Mouse (Mus musculus) forebrain, embryonic 16.5 days (tissue): ENCODE data around the gene Sh2d2a. TPM values are rescaled to one million over a fixed set of nuclear protein-coding genes. Genes with fewer than 3 reads are reported as not detected.
"Not testable (repeated sequence)": the region's sequence is repeated elsewhere in the genome, so short reads cannot be mapped to it uniquely, and the experiment has no call there.

ENCODE experiments used
- ATAC-seq: fragments of 200-750 bp; cut with Nextera tagmentation; 2 replicates; pipeline ENCODE4 v1.8.0; 2017; ENCODE audit warnings: mild to moderate bottlenecking, moderate library complexity
- H3K27ac ChIP-seq: fragments of 300-500 bp; sonication (generic); 2 replicates; pipeline ENCODE4 v1.5.1; 2014; ENCODE audit warnings: low read length, control low read depth
- H3K27me3 ChIP-seq: fragments of 300-500 bp; sonication (generic); replicated peaks from 2 replicates; pipeline ENCODE4 v1.6.1; 2014; ENCODE audit warnings: low read length; ENCODE audit not compliant: control insufficient read depth, insufficient read depth
- H3K36me3 ChIP-seq: fragments of 300-500 bp; sonication (generic); 2 replicates; pipeline ENCODE4 v1.6.1; 2014; ENCODE audit not compliant: control insufficient read depth, insufficient read depth
- H3K4me1 ChIP-seq: fragments of 300-500 bp; sonication (generic); replicated peaks from 2 replicates; pipeline ENCODE4 v1.6.1; 2014; ENCODE audit warnings: low read length; ENCODE audit not compliant: control insufficient read depth, insufficient read depth
- H3K4me2 ChIP-seq: fragments of 300-500 bp; sonication (generic); 2 replicates; pipeline ENCODE4 v1.6.1; 2014; ENCODE audit warnings: mild to moderate bottlenecking, low read length, control low read depth
- H3K4me3 ChIP-seq: fragments of 300-500 bp; sonication (generic); replicated peaks from 2 replicates; pipeline ENCODE4 v1.5.1; 2014; ENCODE audit warnings: mild to moderate bottlenecking, low read length, control low read depth
- H3K9ac ChIP-seq: fragments of 300-500 bp; sonication (generic); replicated peaks from 2 replicates; pipeline ENCODE4 v1.6.1; 2014; ENCODE audit warnings: low read depth, low read length, control low read depth
- H3K9me3 ChIP-seq: fragments of 300-500 bp; sonication (generic); 2 replicates; pipeline ENCODE4 v1.6.1; 2016; ENCODE audit warnings: low read length; ENCODE audit not compliant: control insufficient read depth
- WGBS: fragments of 180-500 bp; shearing (Covaris S2); extraction: QIAGEN DNeasy Blood & Tissue Kit; methylation state at CpG from one replicate; pipeline ENCODE4 v1.1.7; 2014; 5-methylcytosine and 5-hydroxymethylcytosine counted together
- polyA plus RNA-seq: library from polyadenylated mRNA; unstranded; fragments of >200 nt; fragmentation: Nextera tagmentation; extraction: Ambion mirVana; gene quantifications from 2 replicates; pipeline ENCODE4 v1.2.1, GENCODE M21; 2015

The Sh2d2a gene
- polyA plus RNA-seq, 1 experiment from 2014 or later, result not detected

DNA sequence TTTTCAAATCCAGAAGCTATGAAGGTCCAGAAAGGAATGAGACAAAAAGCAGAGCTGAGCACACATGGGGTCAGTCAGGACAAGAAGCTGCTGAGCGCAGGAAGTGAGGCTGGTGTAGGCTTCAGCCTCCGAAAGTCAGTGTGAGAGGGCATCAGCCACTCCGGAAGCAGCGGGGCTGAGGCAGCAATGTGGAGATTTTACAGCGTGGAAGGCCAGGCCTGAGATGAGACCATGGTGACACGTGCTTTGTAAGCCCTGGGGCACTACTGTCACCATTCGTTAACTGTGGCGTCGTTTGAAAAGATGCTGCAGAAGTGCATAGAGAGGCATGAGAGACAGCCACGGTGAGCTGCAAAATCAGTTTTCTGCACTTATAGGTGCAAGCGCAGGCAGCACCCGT lies 28.3 kb upstream of the Sh2d2a start:
- no peaks in the 10 kb centered on the region for H3K9me3 ChIP-seq
- no peak overlapping the region for H3K9ac ChIP-seq
- ATAC-seq, result no peak
- no peak overlapping the region for H3K4me3 ChIP-seq
- no peaks in the 10 kb centered on the region for H3K4me1 ChIP-seq
- no peaks in the 10 kb centered on the region for H3K27me3 ChIP-seq
- no peaks in the 10 kb centered on the region for H3K36me3 ChIP-seq
- no peak overlapping the region for H3K27ac ChIP-seq
- H3K4me2 ChIP-seq, result no peak overlapping the region
- 66% methylated on average over 12 of the region's 12 CpGs for WGBS

DNA sequence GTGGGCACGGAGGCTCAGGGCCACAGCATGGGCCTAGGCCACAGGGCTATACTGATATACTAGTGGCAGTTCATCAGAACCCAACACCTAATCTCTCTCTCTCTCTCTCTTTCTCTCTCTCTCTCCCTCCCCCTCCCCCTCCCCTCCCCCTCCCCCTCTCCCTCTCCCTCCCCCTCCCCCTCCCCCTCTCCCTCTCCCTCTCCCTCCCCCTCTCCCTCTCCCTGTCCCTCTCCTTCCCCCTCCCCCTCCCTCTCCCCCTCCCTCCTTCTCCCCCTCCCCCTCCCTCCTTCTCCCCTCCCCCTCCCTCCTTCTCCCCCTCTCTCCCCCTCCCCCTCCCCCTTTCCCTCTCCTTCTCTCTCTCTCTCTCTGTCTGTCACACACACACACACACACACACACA lies 22.3 kb upstream of the Sh2d2a start, which contains the start of gene Pear1:
Pear1 (minus strand) TSS at position 101 of the 400 bp plus-strand sequence.
- not testable (repeated sequence) for ATAC-seq, H3K4me2 ChIP-seq, H3K4me3 ChIP-seq, H3K9ac ChIP-seq, H3K36me3 ChIP-seq, H3K27ac ChIP-seq, H3K4me1 ChIP-seq, H3K9me3 ChIP-seq, H3K27me3 ChIP-seq
- WGBS, result 100% methylated on average over 1 of the region's 1 CpGs

DNA sequence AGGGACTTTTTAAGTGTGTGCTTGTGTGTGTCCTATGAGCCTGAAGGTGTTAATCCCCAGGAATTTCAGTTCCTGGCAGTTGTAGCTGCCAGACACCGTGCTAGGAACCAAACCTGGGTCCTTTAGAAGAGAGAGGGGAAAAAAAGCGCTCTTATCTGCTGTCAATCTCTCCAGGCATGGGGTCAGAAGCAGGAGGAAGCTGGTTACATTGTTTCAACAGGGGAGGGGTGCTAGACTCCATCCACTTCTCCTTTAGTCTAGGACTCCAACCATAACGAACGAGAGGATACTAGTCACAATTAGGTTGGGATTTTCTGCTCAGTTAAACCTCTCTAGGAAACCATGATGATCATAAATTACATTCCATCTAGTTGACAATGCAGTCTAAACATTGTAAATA lies 18.1 kb upstream of the Sh2d2a start:
- H3K27me3 ChIP-seq, result no peaks in the 10 kb centered on the region
- ATAC-seq, result no peak
- WGBS, result 54% methylated on average over 4 of the region's 4 CpGs
- no peaks in the 10 kb centered on the region for H3K9me3 ChIP-seq
- no peak overlapping the region for H3K27ac ChIP-seq
- H3K36me3 ChIP-seq, result no peaks in the 10 kb centered on the region
- no peak overlapping the region for H3K9ac ChIP-seq
- H3K4me2 ChIP-seq, result no peak overlapping the region
- H3K4me1 ChIP-seq, result no peaks in the 10 kb centered on the region
- H3K4me3 ChIP-seq, result no peak overlapping the region

DNA sequence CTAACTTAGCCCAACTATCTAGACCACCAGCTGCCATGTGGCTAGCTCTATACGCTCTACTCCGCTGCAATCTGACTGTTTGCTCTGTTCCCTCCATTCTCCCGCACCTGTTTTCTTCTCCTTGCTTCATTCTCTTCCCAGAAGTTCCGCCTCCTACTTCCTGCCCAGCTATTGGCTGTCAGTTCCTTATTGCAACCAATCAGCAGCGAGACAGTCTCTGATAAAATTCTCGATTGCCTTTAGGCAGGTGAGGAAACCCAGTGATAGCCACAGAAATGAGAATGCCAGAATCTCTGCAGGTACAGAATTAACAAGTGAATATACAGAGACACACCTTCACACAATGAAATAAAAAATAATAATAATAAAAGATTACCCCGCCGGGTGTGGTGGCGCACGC lies 17.5 kb upstream of the Sh2d2a start:
- ATAC-seq, result no peak
- 51% methylated on average over 10 of the region's 10 CpGs for WGBS
- no peak overlapping the region for H3K27ac ChIP-seq

DNA sequence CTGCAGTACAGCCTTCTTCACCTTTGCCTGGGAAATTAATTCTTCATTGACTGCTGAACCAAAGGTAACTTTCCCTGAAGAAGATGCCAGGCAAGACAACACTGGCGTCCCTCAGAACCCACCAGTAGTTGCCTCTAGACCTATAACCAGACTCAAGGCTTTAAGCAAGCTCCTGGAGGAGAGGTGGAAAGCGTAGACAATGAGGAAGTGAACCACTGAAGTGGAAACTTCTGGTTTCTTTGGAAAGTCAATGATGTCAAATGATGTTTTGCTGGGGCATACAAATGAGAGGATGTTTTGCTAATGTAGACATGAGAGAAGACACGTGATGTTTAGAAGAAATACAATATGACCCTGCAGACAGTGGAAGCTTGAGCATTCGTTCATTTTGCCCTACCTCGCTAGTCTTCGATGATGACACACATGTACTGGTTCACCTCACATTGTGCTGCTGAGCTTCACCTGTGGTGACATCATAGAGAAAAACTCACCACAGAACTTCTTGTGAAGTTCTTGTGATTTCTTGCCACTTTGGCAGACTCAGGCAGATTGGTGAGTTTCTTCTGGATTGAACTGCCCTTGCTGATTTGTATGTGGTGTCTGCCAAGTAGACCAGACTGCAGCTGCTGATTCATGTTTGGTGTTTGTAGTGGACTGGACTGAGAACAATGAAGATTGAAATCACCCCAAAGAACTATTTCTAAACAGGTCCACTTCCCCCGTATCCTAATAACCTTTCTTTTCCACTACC lies 14.3 kb upstream of the Sh2d2a start:
- Histone ChIP-seq H3K27ac (no peak overlapping the region), H3K36me3 (no peaks in the 10 kb centered on the region), H3K4me1 (no peaks in the 10 kb centered on the region), H3K4me2 (no peak overlapping the region), H3K9me3 (no peaks in the 10 kb centered on the region), H3K27me3 (no peaks in the 10 kb centered on the region), H3K9ac (no peak overlapping the region), H3K4me3 (no peak overlapping the region)
- 85% methylated on average over 7 of the region's 7 CpGs for WGBS
- ATAC-seq, result no peak

More for the DNA sequence above, 17.5 kb upstream of the Sh2d2a start:
- no peaks in the 10 kb centered on the region for H3K36me3 ChIP-seq
- H3K4me1 ChIP-seq, result no peaks in the 10 kb centered on the region
- no peak overlapping the region for H3K4me3 ChIP-seq
- H3K9ac ChIP-seq, result no peak overlapping the region
- no peaks in the 10 kb centered on the region for H3K27me3 ChIP-seq
- H3K4me2 ChIP-seq, result no peak overlapping the region
- no peaks in the 10 kb centered on the region for H3K9me3 ChIP-seq

DNA sequence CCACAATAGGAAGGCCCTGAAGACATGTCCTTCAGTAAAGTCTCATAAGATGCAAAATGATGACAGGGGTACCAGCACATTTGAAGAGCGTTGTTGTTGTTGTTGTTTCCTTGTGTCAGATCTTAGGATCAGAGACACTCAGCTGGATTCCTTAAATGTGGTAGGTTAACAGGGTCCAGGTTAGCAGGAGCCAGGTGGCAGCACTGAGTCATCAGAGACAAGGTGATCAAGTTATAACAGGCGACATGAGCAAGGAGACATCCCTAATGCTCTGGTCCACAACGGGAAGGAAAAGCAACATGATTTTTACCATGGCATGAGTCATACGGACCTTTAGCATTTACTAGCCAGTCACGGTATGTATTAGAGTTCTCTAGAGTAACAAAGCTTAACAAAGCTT lies 13.1 kb upstream of the Sh2d2a start:
- H3K36me3 ChIP-seq, result no peaks in the 10 kb centered on the region
- no peak overlapping the region for H3K4me2 ChIP-seq
- no peaks in the 10 kb centered on the region for H3K4me1 ChIP-seq
- no peak for ATAC-seq
- no peak overlapping the region for H3K4me3 ChIP-seq
- H3K27me3 ChIP-seq, result no peaks in the 10 kb centered on the region
- no peak overlapping the region for H3K27ac ChIP-seq
- WGBS, result 68% methylated on average over 5 of the region's 5 CpGs
- H3K9me3 ChIP-seq, result no peaks in the 10 kb centered on the region
- H3K9ac ChIP-seq, result no peak overlapping the region

DNA sequence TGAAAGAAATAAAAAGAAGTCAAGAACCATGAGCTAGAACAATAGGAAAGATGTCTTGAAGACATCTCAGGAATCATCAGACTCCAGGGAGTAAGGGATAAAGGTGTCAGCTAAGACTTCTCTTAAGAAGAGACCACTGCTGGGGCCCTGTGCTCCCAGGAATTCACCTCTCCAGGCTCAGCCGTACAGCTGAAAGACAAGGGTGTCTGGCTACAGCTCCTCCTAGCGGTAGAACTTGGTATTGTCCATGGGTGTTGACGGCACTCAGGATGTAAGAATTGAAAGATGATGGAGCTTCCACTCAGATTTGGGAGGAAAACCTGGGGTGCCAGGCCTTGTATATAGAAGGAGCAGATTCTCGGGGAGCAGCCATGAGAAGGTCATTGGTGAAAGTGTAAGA lies 7.9 kb upstream of the Sh2d2a start:
- 2% methylated on average over 4 of the region's 4 CpGs for WGBS
- no peak for ATAC-seq
- no peaks in the 10 kb centered on the region for H3K27me3 ChIP-seq
- H3K27ac ChIP-seq, result no peak overlapping the region
- H3K4me2 ChIP-seq, result no peak overlapping the region
- H3K36me3 ChIP-seq, result no peaks in the 10 kb centered on the region
- no peaks in the 10 kb centered on the region for H3K9me3 ChIP-seq
- no peak overlapping the region for H3K9ac ChIP-seq
- no peaks in the 10 kb centered on the region for H3K4me1 ChIP-seq
- H3K4me3 ChIP-seq, result no peak overlapping the region

DNA sequence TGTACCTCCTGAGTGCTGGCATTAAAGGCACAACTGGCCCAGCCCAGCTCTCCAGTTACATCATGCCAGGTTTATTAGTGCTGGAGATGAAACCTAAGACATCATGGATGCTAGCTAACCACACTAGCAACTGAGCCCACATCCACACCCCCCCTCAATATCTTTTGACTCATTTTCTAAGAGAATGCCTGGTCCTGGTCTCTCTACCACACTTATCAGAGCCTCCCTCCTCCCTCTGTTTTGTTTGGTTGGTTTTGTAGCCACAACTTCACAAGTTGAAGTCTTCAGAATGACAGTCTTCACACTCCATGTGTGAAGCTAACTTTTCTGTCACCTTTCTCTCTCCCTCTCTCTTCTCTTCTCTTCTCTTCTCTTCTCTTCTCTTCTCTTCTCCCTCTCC lies 5.7 kb upstream of the Sh2d2a start:
- no peak overlapping the region for H3K4me3 ChIP-seq
- no peak overlapping the region for H3K9ac ChIP-seq
- H3K4me1 ChIP-seq, result no peaks in the 10 kb centered on the region
- no peaks in the 10 kb centered on the region for H3K9me3 ChIP-seq
- no peak for ATAC-seq
- H3K36me3 ChIP-seq, result no peaks in the 10 kb centered on the region
- no peak overlapping the region for H3K27ac ChIP-seq
- H3K4me2 ChIP-seq, result no peak overlapping the region
- no peaks in the 10 kb centered on the region for H3K27me3 ChIP-seq

DNA sequence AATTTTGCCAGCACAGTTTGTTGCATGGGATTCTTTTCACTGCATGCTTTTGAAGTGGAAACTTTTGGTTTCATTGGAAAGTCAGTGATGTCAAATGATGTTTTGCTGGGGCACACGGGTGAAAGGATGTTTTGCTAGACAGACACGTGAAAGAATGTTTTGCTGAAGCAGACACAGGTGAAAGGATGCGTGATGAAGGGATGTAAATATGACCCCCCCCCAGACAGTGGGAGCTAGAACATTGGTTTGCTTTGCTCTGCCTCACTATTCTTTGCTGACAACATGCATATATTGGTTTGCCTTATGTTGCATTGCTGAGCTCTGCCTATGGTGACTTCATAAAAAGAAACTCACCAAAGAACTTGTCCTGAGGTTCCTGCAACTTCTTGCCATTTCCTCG lies 1.6 kb upstream of the Sh2d2a start:
- Histone ChIP-seq H3K27ac (no peak overlapping the region), H3K4me3 (no peak overlapping the region), H3K4me2 (no peak overlapping the region), H3K9me3 (no peaks in the 10 kb centered on the region), H3K4me1 (no peaks in the 10 kb centered on the region), H3K9ac (no peak overlapping the region), H3K36me3 (no peaks in the 10 kb centered on the region), H3K27me3 (no peaks in the 10 kb centered on the region)
- 90% methylated on average over 4 of the region's 4 CpGs for WGBS
- ATAC-seq, result no peak

DNA sequence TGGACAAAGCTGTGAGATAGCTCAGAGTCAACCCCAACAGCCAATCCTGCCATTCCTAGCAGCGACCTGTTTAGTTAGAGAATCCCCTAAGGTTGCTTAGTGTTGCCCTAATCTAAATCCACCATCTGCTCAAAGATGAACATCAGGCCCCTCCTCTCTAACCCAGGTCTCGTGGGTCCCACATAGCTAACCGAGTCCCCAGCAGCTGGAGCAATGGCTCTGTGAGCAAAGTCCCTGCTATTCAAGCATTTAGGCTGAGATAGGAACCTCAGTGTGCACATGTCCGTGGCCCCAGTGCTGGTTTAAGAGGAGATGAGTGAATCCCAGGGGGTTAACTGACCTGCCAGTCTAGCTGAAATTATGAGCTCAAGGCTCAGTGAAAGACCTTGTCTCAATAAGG lies 369 bp upstream of the Sh2d2a start:
- Histone ChIP-seq H3K4me3 (no peak overlapping the region), H3K36me3 (no peaks in the 10 kb centered on the region), H3K4me2 (no peak overlapping the region), H3K27ac (no peak overlapping the region), H3K9ac (no peak overlapping the region), H3K4me1 (no peaks in the 10 kb centered on the region), H3K9me3 (no peaks in the 10 kb centered on the region), H3K27me3 (no peaks in the 10 kb centered on the region)
- no peak for ATAC-seq
- 70% methylated on average over 4 of the region's 4 CpGs for WGBS
